Comparison of ENCODE assay signal across 29 mouse cellular contexts in genomic region chr16:28015276-28015897, GRCm38 (mm10).
DNase-seq lines count a peak whose midpoint lies in the region; ATAC-seq and TF ChIP-seq lines count a peak whose summit lies in the region.
"Had no signal": no experiment of that assay in that cellular context is flagged by ENCODE, and none has a peak within 500 bp of the region (broad histone marks: within the 10 kb centered on the region; RNA-seq: fewer than 3 reads in every experiment).

No protein-coding gene starts in this region.

- peak; percentile 84 for DNase-seq in midbrain, embryonic 11.5 days (ENCODE audit: low spot score, missing footprints)
- DNase-seq in midbrain, postnatal 0 days (ENCODE audit: low spot score) = no peak
- DNase-seq in brain, adult 2 months (ENCODE audit: low read depth, low spot score) = peak; percentile 20
- peak; percentile 41 for DNase-seq in embryonic facial prominence, embryonic 14.5 days (ENCODE audit: low spot score)
- peak; percentile 46 for DNase-seq in retina, embryonic 14.5 days (ENCODE audit: low spot score)
- DNase-seq in ovary, postnatal 10 days (ENCODE audit: low spot score) = no peak
- DNase-seq in urinary bladder, adult 18-20 months (ENCODE audit: low spot score in 2 of 2) = no peak
- DNase-seq: adrenal gland, postnatal 14 days; B cell, adult 2 months; cerebellum, adult 18-20 months; cerebellum, postnatal 10 days; gastrocnemius, postnatal 10 days; heart, postnatal 10 days; kidney, adult 9 months; kidney, postnatal 10 days; lung, adult 2 months; lung, postnatal 10 days had no signal

- H3K27me3 ChIP-seq in midbrain, embryonic 11.5 days (ENCODE audit: control insufficient read depth, insufficient read depth, low read length) = no peaks in the 10 kb centered on the region
- H3K27me3 ChIP-seq in midbrain, postnatal 0 days (ENCODE audit: insufficient read depth, low read length) = no peaks in the 10 kb centered on the region
- no peaks in the 10 kb centered on the region for H3K27me3 ChIP-seq in embryonic facial prominence, embryonic 14.5 days (replicated peaks; ENCODE audit: control insufficient read depth, insufficient read depth, low read length)
- H3K27me3 ChIP-seq: embryonic facial prominence, embryonic 15.5 days; forebrain, embryonic 12.5 days; heart, embryonic 13.5 days; limb, embryonic 15.5 days had no signal

- no peaks in the 10 kb centered on the region for H3K9me3 ChIP-seq in midbrain, embryonic 11.5 days (ENCODE audit: control insufficient read depth, low read length)
- no peaks in the 10 kb centered on the region for H3K9me3 ChIP-seq in midbrain, postnatal 0 days (ENCODE audit: low read length)
- no peaks in the 10 kb centered on the region for H3K9me3 ChIP-seq in embryonic facial prominence, embryonic 14.5 days (ENCODE audit: control insufficient read depth, low read length)
- H3K9me3 ChIP-seq: embryonic facial prominence, embryonic 15.5 days; forebrain, embryonic 12.5 days; G1E; heart, embryonic 13.5 days; limb, embryonic 10.5 days; limb, embryonic 15.5 days had no signal

- WGBS in midbrain, embryonic 11.5 days = 63% methylated on average over 6 of the region's 6 CpGs
- 51% methylated on average over 6 of the region's 6 CpGs for WGBS in midbrain, postnatal 0 days
- WGBS in embryonic facial prominence, embryonic 14.5 days = 35% methylated on average over 6 of the region's 6 CpGs

- no peak overlapping the region for H3K4me3 ChIP-seq in midbrain, embryonic 11.5 days (ENCODE audit: low read depth, low read length)
- no peak overlapping the region for H3K4me3 ChIP-seq in midbrain, postnatal 0 days (ENCODE audit: low read depth, low read length)
- H3K4me3 ChIP-seq in embryonic facial prominence, embryonic 14.5 days (ENCODE audit: low read depth, low read length) = no peak overlapping the region
- H3K4me3 ChIP-seq: embryonic facial prominence, embryonic 15.5 days; forebrain, embryonic 12.5 days; heart, embryonic 13.5 days; limb, embryonic 10.5 days; limb, embryonic 15.5 days had no signal

- no peak overlapping the region for H3K4me2 ChIP-seq in midbrain, embryonic 11.5 days
- no peak overlapping the region for H3K4me2 ChIP-seq in midbrain, postnatal 0 days (ENCODE audit: low read depth, low read length, poor library complexity, severe bottlenecking)
- H3K4me2 ChIP-seq in embryonic facial prominence, embryonic 14.5 days (ENCODE audit: low read depth, low read length) = no peak overlapping the region
- H3K4me2 ChIP-seq: embryonic facial prominence, embryonic 15.5 days; forebrain, embryonic 12.5 days; heart, embryonic 13.5 days; hindbrain, embryonic 14.5 days; limb, embryonic 15.5 days had no signal

- no peak for ATAC-seq in midbrain, embryonic 11.5 days (ENCODE audit: low FRiP score)
- no peak for ATAC-seq in midbrain, postnatal 0 days (ENCODE audit: low FRiP score)
- peak; percentile 81 for ATAC-seq in embryonic facial prominence, embryonic 14.5 days (ENCODE audit: low read depth)
- ATAC-seq in frontal cortex, adult (ENCODE audit: low TSS enrichment) = no peak
- ATAC-seq: intestine, postnatal 0 days; Patski had no signal

- no peaks in the 10 kb centered on the region for H3K4me1 ChIP-seq in midbrain, embryonic 11.5 days (ENCODE audit: control insufficient read depth, insufficient read depth, low read length)
- no peaks in the 10 kb centered on the region for H3K4me1 ChIP-seq in midbrain, postnatal 0 days (ENCODE audit: insufficient read depth, low read length)
- no peaks in the 10 kb centered on the region for H3K4me1 ChIP-seq in embryonic facial prominence, embryonic 14.5 days (ENCODE audit: control insufficient read depth, insufficient read depth, low read length)
- H3K4me1 ChIP-seq: embryonic facial prominence, embryonic 15.5 days; forebrain, embryonic 12.5 days; heart, embryonic 13.5 days; limb, embryonic 10.5 days; limb, embryonic 15.5 days had no signal

- TF ChIP-seq CTCF in midbrain, postnatal 0 days (IDR thresholded peaks at IDR 0.05) = no peak

- no peak overlapping the region for H3K9ac ChIP-seq in midbrain, embryonic 11.5 days (ENCODE audit: low read length)
- no peak overlapping the region for H3K9ac ChIP-seq in midbrain, postnatal 0 days (replicated peaks; ENCODE audit: low read length, poor library complexity, severe bottlenecking)
- H3K9ac ChIP-seq in embryonic facial prominence, embryonic 14.5 days (ENCODE audit: low read depth, low read length) = no peak overlapping the region
- H3K9ac ChIP-seq: embryonic facial prominence, embryonic 15.5 days; forebrain, embryonic 12.5 days; heart, embryonic 13.5 days; hindbrain, embryonic 14.5 days; limb, embryonic 15.5 days; liver, embryonic 14.5 days had no signal

- no peaks in the 10 kb centered on the region for H3K36me3 ChIP-seq in midbrain, embryonic 11.5 days (ENCODE audit: control insufficient read depth, insufficient read depth, low read length)
- H3K36me3 ChIP-seq in midbrain, postnatal 0 days (ENCODE audit: insufficient read depth, low read length) = no peaks in the 10 kb centered on the region
- no peaks in the 10 kb centered on the region for H3K36me3 ChIP-seq in embryonic facial prominence, embryonic 14.5 days (ENCODE audit: control insufficient read depth, insufficient read depth, low read length)
- H3K36me3 ChIP-seq: embryonic facial prominence, embryonic 15.5 days; forebrain, embryonic 12.5 days; G1E; heart, embryonic 13.5 days; limb, embryonic 10.5 days; limb, embryonic 15.5 days had no signal

- H3K27ac ChIP-seq in midbrain, embryonic 11.5 days (ENCODE audit: low read depth, low read length) = no peak overlapping the region
- H3K27ac ChIP-seq in midbrain, postnatal 0 days (ENCODE audit: low read depth, low read length) = no peak overlapping the region
- no peak overlapping the region for H3K27ac ChIP-seq in embryonic facial prominence, embryonic 14.5 days (replicated peaks; ENCODE audit: low read depth, low read length)
- H3K27ac ChIP-seq: embryonic facial prominence, embryonic 15.5 days; forebrain, embryonic 12.5 days; heart, embryonic 13.5 days; hindbrain, embryonic 14.5 days; limb, embryonic 10.5 days; limb, embryonic 15.5 days; liver, embryonic 14.5 days; macrophage had no signal

Comparison
In these comparisons a context has a peak if more than half of its experiments do, and no peak if none do; other contexts are left out.
1. DNase-seq: peak in midbrain, embryonic 11.5 days (single experiment), brain, adult 2 months (single experiment), embryonic facial prominence, embryonic 14.5 days (single experiment) and retina, embryonic 14.5 days (single experiment); none in midbrain, postnatal 0 days (single experiment), ovary, postnatal 10 days (single experiment) and urinary bladder, adult 18-20 months (0 of 2).